Mouse (Mus musculus) liver, embryonic 16.5 days (tissue): ENCODE measurements around the gene Gab2. TPM values are rescaled to one million over a fixed set of nuclear protein-coding genes. Genes with fewer than 3 reads are reported as not detected.

ENCODE experiments used
- ATAC-seq: fragments of 200-750 bp; cut with Nextera tagmentation; 2 replicates; pipeline ENCODE4 v1.8.0; 2017; ENCODE audit warnings: low read depth, mild to moderate bottlenecking, moderate number of reproducible peaks, moderate library complexity
- H3K27ac ChIP-seq: fragments of 300-500 bp; sonication (generic); 2 replicates; pipeline ENCODE4 v1.5.1; 2014; ENCODE audit warnings: mild to moderate bottlenecking, low read length
- H3K27me3 ChIP-seq: fragments of 300-500 bp; sonication (generic); 2 replicates; pipeline ENCODE4 v1.6.1; 2014; ENCODE audit warnings: low read depth, low read length, mixed read lengths; ENCODE audit not compliant: control insufficient read depth, insufficient read depth
- H3K36me3 ChIP-seq: fragments of 300-500 bp; sonication (generic); 2 replicates; pipeline ENCODE4 v1.6.1; 2014; ENCODE audit warnings: mild to moderate bottlenecking; ENCODE audit not compliant: control insufficient read depth, insufficient read depth
- H3K4me1 ChIP-seq: fragments of 300-500 bp; sonication (generic); 2 replicates; pipeline ENCODE4 v1.6.1; 2014; ENCODE audit warnings: low read depth, low read length, mixed read lengths; ENCODE audit not compliant: control insufficient read depth
- H3K4me2 ChIP-seq: fragments of 300-500 bp; sonication (generic); 2 replicates; pipeline ENCODE4 v1.6.1; 2014; ENCODE audit warnings: low read depth, low read length, mixed read lengths
- H3K4me3 ChIP-seq: fragments of 300-500 bp; sonication (generic); 2 replicates; pipeline ENCODE4 v1.5.1; 2014; ENCODE audit warnings: low read depth, mild to moderate bottlenecking, low read length
- H3K9ac ChIP-seq: fragments of 300-500 bp; sonication (generic); 2 replicates; pipeline ENCODE4 v1.6.1; 2014; ENCODE audit warnings: low read depth, low read length
- H3K9me3 ChIP-seq: fragments of 300-500 bp; sonication (generic); replicated peaks from 2 replicates; pipeline ENCODE4 v1.6.1; 2016; ENCODE audit warnings: low read length; ENCODE audit not compliant: control insufficient read depth
- WGBS: fragments of 180-500 bp; shearing (Covaris S2); extraction: QIAGEN DNeasy Blood & Tissue Kit; methylation state at CpG from one replicate; pipeline ENCODE4 v1.1.7; 2014; ENCODE audit not compliant: insufficient replicate concordance; 5-methylcytosine and 5-hydroxymethylcytosine counted together
- polyA plus RNA-seq: library from polyadenylated mRNA; unstranded; fragments of >200 nt; fragmentation: Nextera tagmentation; extraction: Ambion mirVana; gene quantifications from 2 replicates; pipeline ENCODE4 v1.2.1, GENCODE M21; 2015

Gab2 gene
- polyA plus RNA-seq, 1 experiment from 2014 or later: 2.1 TPM

DNA sequence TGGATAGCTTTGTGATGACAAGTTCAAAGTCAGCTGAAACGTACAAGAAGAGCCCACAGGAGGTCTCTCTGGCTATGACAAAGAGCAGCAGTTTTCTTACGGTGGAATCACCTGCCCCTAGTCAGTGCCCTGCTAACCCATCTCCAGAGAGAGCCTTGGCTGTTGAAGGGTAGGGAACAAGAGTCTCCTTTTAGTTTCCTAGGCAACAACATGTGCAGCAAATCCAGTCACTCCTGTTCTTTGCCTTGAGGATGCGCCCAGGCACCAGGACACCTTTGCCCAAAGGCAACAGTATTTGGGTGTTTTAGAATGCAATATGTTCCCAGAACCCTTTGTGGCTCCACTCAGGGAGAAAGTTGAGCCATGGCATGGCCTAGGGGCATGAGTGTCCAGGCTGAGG, 266.9 kb downstream of the Gab2 start:
- Histone ChIP-seq H3K9ac (no peak overlapping the region), H3K9me3 (no peaks in the 10 kb centered on the region), H3K36me3 (no peaks in the 10 kb centered on the region), H3K4me1 (no peaks in the 10 kb centered on the region), H3K27ac (no peak overlapping the region), H3K27me3 (no peaks in the 10 kb centered on the region), H3K4me2 (no peak overlapping the region), H3K4me3 (no peak overlapping the region)
- ATAC-seq: no peak
- WGBS: 76% methylated on average over 3 of the region's 3 CpGs

DNA sequence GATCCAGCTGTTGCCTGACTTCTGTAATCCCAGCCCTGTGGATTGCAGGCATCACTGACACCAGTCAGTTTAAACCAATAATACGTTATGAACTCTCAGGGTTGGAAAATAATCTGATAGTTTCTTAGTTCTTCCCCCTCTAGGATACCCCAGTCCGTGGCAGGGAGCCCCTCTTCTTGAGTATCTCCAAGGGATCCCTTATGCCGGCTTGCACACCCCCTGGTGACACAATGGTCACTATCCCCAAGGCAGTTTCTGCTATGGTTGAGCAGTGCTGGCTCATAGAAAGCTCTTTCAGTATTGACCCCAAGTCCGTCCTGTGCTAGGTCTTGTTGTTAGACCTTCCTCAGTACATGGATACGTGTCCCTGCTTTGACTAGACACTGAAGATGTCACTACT, 267.4 kb downstream of the Gab2 start:
- H3K27me3 ChIP-seq: no peaks in the 10 kb centered on the region
- no peak overlapping the region for H3K9ac ChIP-seq
- H3K27ac ChIP-seq: no peak overlapping the region
- no peaks in the 10 kb centered on the region for H3K36me3 ChIP-seq
- H3K4me2 ChIP-seq: no peak overlapping the region
- H3K9me3 ChIP-seq: no peaks in the 10 kb centered on the region
- WGBS: 64% methylated on average over 5 of the region's 5 CpGs
- no peak for ATAC-seq
- H3K4me1 ChIP-seq: no peaks in the 10 kb centered on the region
- H3K4me3 ChIP-seq: no peak overlapping the region

DNA sequence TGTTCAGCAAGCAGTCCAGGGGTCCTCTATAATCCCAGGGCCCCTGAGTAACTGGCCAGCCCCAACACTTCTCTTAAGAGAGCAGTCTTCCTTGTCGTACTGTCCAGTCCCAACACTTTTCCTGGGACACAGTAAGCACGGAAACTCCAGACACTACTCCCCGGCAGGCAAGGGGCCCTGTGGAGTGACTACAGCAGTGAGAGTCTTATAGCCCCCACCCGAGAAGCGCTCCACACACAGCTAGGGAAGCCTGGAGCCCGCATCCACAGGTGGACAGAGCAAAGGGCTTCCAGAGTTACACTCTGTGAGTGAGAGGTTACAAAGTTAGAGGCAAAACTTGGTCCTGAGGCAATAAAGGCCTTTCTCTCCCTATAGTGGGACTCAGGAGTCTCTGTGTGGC, 268.1 kb downstream of the Gab2 start:
- Histone ChIP-seq H3K9ac (no peak overlapping the region), H3K36me3 (no peaks in the 10 kb centered on the region), H3K4me2 (no peak overlapping the region), H3K27me3 (no peaks in the 10 kb centered on the region), H3K4me3 (no peak overlapping the region), H3K4me1 (no peaks in the 10 kb centered on the region), H3K27ac (no peak overlapping the region), H3K9me3 (no peaks in the 10 kb centered on the region)
- WGBS: 70% methylated on average over 6 of the region's 6 CpGs
- ATAC-seq: no peak

DNA sequence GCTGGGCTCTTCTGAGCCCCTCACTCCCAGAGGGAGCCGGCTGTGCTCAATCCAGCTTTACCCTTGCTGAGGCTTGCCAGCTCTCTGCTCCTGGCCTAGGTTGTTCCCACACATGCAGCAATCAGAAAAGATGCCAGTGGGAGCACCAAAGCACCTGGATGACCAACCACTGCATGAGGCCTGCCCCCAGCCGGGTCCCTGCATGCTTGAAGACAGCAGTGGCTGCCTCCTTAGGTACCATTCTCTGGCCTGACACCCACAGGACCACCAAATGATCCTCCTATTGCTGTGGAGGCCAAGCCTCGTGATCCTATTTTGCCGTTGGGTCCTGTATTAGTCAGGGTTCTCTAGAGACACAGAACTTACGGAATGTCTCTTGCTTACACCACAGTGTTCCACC, 269.5 kb downstream of the Gab2 start:
- H3K36me3 ChIP-seq: no peaks in the 10 kb centered on the region
- no peak for ATAC-seq
- H3K4me3 ChIP-seq: no peak overlapping the region
- H3K4me1 ChIP-seq: peaks cover 4% of the 10 kb centered on the region; the same call in 1 of the 2 replicates
- no peaks in the 10 kb centered on the region for H3K9me3 ChIP-seq
- 73% methylated on average over 5 of the region's 5 CpGs for WGBS
- no peaks in the 10 kb centered on the region for H3K27me3 ChIP-seq
- H3K9ac ChIP-seq: no peak overlapping the region
- H3K4me2 ChIP-seq: no peak overlapping the region
- no peak overlapping the region for H3K27ac ChIP-seq

DNA sequence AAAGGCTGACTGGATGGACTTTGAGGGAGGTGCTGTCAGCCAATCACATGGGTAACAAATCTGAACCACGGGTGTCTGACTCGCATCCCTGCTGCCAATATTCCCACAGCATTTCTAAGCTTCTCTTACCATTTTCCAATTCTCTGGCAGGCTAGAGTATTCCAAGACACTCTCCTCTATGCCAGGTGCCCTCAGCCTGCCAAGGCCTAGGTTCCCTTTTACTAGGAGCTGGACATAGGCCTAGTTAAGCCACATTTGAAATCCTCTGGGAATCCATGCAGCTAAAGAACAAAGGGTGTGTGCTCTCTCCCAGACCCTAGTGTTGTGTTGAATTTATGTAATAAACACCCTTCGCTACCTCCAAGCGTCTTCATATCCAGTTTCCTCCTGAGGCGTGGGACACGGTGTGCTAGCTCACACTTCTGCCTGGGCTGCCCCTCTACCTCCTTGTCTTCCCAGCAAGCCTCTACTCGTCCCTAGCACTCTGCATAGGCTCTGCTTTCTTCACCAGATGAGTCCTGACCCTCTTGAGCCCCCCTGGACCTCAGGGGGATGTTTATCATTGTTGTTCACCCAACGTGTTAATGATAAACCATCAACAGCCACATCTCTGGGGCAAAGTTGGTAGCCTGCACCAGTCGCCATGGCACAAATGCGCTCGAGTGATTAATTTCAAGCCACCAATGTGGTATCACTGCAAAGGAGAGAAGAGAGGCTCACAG, 270.6 kb downstream of the Gab2 start:
- Histone ChIP-seq H3K4me2 (no peak overlapping the region), H3K9ac (no peak overlapping the region), H3K27me3 (no peaks in the 10 kb centered on the region), H3K4me3 (no peak overlapping the region), H3K27ac (no peak overlapping the region), H3K9me3 (no peaks in the 10 kb centered on the region), H3K4me1 (peaks cover 4% of the 10 kb centered on the region; the same call in 1 of the 2 replicates), H3K36me3 (no peaks in the 10 kb centered on the region)
- WGBS: 61% methylated on average over 11 of the region's 11 CpGs
- no peak for ATAC-seq

DNA sequence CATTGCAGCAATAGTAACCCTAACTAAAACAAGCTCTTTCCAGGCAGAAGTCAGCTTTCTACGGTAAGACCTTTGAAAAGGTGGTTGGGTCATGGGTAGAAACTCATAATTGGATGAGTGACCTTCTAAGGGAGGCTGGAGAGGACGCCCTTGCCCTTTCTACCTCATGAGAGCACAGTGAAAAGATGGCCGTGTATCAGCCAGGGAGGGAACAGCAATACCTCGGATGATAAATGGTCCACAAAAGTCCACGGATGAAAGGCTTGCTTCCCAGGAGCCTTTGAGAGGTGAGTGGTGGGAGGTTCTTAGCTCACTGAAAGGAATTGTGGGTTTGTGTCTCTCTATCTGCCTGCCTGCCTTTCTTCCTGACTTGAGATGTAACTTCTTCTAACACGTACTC, 272.0 kb downstream of the Gab2 start:
- Histone ChIP-seq H3K36me3 (no peaks in the 10 kb centered on the region), H3K4me3 (no peak overlapping the region), H3K4me1 (peaks cover 4% of the 10 kb centered on the region; the same call in 1 of the 2 replicates), H3K9me3 (no peaks in the 10 kb centered on the region), H3K9ac (no peak overlapping the region), H3K27me3 (no peaks in the 10 kb centered on the region), H3K27ac (no peak overlapping the region), H3K4me2 (no peak overlapping the region)
- 62% methylated on average over 6 of the region's 6 CpGs for WGBS
- no peak for ATAC-seq

DNA sequence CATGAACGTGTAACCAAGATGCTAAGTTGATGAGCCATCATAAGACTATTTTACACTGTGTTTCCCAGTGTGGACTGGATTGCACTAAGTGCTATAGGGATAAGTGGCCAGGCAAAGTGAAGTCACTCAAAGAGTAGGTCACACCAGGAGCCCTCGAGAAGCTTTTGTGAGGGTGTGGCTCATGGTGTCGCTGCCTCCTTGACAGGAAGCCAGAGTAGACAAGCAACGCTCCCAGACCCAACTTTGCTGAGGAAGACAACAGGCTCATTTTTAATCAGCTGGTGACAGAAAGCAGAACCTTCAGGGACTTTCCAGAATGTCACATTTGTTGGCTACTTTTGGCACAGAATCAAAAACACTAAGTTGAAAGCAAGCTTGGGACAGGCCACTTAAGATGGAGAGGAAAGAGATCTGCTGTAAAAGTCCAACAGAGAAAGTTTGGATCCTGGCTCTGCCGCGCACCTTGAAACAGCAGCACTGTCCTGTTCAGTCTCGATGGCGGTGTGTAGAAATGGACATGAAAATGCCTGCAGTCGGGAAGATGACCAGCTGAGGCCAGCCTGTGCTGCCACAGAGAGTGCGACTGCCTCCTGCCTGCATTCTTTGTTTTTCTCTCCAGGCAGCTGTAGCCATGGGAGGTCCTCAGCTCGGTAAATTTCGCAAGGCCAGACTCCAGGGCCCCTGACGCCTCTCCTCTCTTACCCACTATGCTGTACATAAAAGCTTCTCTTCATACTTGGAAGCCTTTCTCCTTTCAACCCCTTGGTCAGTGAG, 273.9 kb downstream of the Gab2 start:
- Histone ChIP-seq H3K36me3 (no peaks in the 10 kb centered on the region), H3K9me3 (no peaks in the 10 kb centered on the region), H3K27ac (no peak overlapping the region), H3K4me2 (no peak overlapping the region), H3K4me3 (no peak overlapping the region), H3K27me3 (no peaks in the 10 kb centered on the region), H3K9ac (no peak overlapping the region), H3K4me1 (peaks cover 4% of the 10 kb centered on the region; the same call in 1 of the 2 replicates)
- ATAC-seq: no peak
- 40% methylated on average over 13 of the region's 13 CpGs for whole genome bisulfite sequencing

DNA sequence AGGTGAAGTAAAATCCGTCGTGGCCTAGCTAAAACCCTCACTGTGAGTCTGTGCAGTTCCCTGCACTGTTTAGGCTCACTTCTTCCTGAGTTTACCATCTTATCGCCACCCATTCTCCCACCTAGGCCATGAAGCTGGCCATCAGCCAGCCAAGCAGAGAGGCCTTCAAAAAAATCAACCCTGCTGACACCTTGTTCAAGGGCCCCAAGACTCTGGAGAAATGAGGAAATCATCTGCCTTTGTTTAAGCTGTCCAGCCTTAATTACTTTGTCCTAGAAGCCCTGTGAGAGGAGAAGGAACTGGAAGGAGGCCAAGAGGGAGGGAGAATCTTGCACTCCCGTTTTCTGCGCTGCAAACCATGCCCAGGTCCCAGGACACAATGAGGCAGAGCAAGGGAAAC, 274.9 kb downstream of the Gab2 start:
- Histone ChIP-seq H3K27me3 (no peaks in the 10 kb centered on the region), H3K4me1 (peaks cover 4% of the 10 kb centered on the region; the same call in 1 of the 2 replicates), H3K4me3 (no peak overlapping the region), H3K27ac (no peak overlapping the region), H3K36me3 (no peaks in the 10 kb centered on the region), H3K9ac (no peak overlapping the region), H3K9me3 (no peaks in the 10 kb centered on the region), H3K4me2 (no peak overlapping the region)
- no peak for ATAC-seq
- WGBS: 55% methylated on average over 5 of the region's 5 CpGs

DNA sequence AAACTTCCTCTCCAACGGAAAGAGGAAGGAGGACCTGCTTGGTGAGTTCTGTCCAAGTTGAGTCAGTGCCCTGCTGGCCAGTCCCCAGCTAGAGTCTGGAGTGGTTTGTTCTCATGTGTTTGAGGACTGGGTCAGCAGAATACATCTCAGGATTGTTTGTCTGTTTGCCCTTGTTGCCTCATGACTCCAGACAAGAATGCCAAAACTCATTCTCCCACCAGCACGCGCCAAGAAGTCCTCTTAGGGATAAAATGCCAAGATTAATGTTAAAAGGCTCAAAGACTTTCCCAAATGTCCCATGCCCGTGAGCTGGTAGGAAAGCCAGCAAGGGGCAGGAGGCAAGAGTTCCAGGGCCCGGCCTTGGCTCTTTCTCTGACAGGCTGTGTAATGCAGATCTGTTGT, 275.5 kb downstream of the Gab2 start:
- no peak overlapping the region for H3K4me3 ChIP-seq
- no peaks in the 10 kb centered on the region for H3K9me3 ChIP-seq
- no peaks in the 10 kb centered on the region for H3K27me3 ChIP-seq
- peaks cover 4% of the 10 kb centered on the region; the same call in 1 of the 2 replicates for H3K4me1 ChIP-seq
- H3K4me2 ChIP-seq: no peak overlapping the region
- no peaks in the 10 kb centered on the region for H3K36me3 ChIP-seq
- H3K27ac ChIP-seq: no peak overlapping the region
- no peak for ATAC-seq
- no peak overlapping the region for H3K9ac ChIP-seq
- 56% methylated on average over 5 of the region's 5 CpGs for WGBS
